Mouse (Mus musculus) erythroblast, embryonic 14.5 days (primary cell): ENCODE measurements around the gene Pa2g4. TPM values are rescaled to one million over a fixed set of nuclear protein-coding genes. Genes with fewer than 3 reads are reported as not detected.
"Not testable (repeated sequence)": the region's sequence is repeated elsewhere in the genome, so short reads cannot be mapped to it uniquely, and the experiment has no call there.

ENCODE experiments used
- H3K27me3 ChIP-seq: 2 replicates; pipeline ENCODE4 v1.6.1; 2012; ENCODE audit warnings: inconsistent platforms; ENCODE audit not compliant: control insufficient read depth
- H3K36me3 ChIP-seq: 2 replicates; pipeline ENCODE4 v1.6.1; 2012; ENCODE audit warnings: mild to moderate bottlenecking, inconsistent platforms; ENCODE audit not compliant: control insufficient read depth
- H3K4me1 ChIP-seq: 2 replicates; pipeline ENCODE4 v1.6.1; 2012; ENCODE audit warnings: inconsistent platforms; ENCODE audit not compliant: control insufficient read depth
- H3K4me3 ChIP-seq: replicated peaks from 2 replicates; pipeline ENCODE3; 2012; ENCODE audit warnings: moderate library complexity, mild to moderate bottlenecking, inconsistent platforms
- H3K9me3 ChIP-seq: 2 replicates; pipeline ENCODE4 v1.6.1; 2012; ENCODE audit warnings: low read length, inconsistent platforms, mixed read lengths; ENCODE audit not compliant: control insufficient read depth
- GATA1 ChIP-seq: IDR thresholded peaks from 2 replicates; pipeline ENCODE4 v1.6.1; 2012; ENCODE audit warnings: low read length, inconsistent platforms, mixed read lengths
- TAL1 ChIP-seq: IDR thresholded peaks from 3 replicates; pipeline ENCODE4 v1.6.1; 2012; ENCODE audit warnings: low read length, inconsistent platforms, mixed read lengths
- polyA plus RNA-seq: library from polyadenylated mRNA; stranded (reverse); fragments of >175 nt; gene quantifications from 2 replicates; pipeline ENCODE4 v1.2.3, GENCODE M21; 2012

Pa2g4 gene
- polyA plus RNA-seq = 39.3 and 42.3 TPM in 2 replicates

- Histone ChIP-seq H3K36me3 (peaks cover 36% of the 10 kb centered on the region), H3K9me3 (no peaks in the 10 kb centered on the region), H3K27me3 (peaks cover 7% of the 10 kb centered on the region), H3K4me3 (peak within 1 kb of the TSS; percentile 87), H3K4me1 (peaks cover 42% of the 10 kb centered on the region)
- TF ChIP-seq TAL1 (no peak), GATA1 (no peak)
Measured at GRCm38 (mm10) chr10:128565788-128566531, at the start of gene Pa2g4. TSS of gene Pa2g4 (minus strand) at chr10:128565987.

GRCm38 (mm10) chr10:128614934-128615333, 49.1 kb upstream of the Pa2g4 start:
- peaks cover 9% of the 10 kb centered on the region for H3K4me1 ChIP-seq

GRCm38 (mm10) chr10:128613820-128614219, 48.0 kb upstream of the Pa2g4 start:
- not testable (repeated sequence) for H3K4me3 ChIP-seq, H3K4me1 ChIP-seq, H3K36me3 ChIP-seq, H3K9me3 ChIP-seq
- peaks cover 16% of the 10 kb centered on the region for H3K27me3 ChIP-seq

More at GRCm38 (mm10) chr10:128614934-128615333, 49.1 kb upstream of the Pa2g4 start:
- Histone ChIP-seq H3K27me3 (peaks cover 16% of the 10 kb centered on the region), H3K9me3 (no peaks in the 10 kb centered on the region), H3K36me3 (no peaks in the 10 kb centered on the region), H3K4me3 (no peak overlapping the region)
- no peak for TF ChIP-seq GATA1
- TF ChIP-seq TAL1 = no peak

GRCm38 (mm10) chr10:128613154-128613440, 47.3 kb upstream of the Pa2g4 start:
- Histone ChIP-seq H3K36me3 (no peaks in the 10 kb centered on the region), H3K27me3 (peaks cover 16% of the 10 kb centered on the region), H3K9me3 (no peaks in the 10 kb centered on the region), H3K4me3 (no peak overlapping the region), H3K4me1 (peaks cover 9% of the 10 kb centered on the region)
- no peak for TF ChIP-seq GATA1
- TF ChIP-seq TAL1 = no peak

DNA sequence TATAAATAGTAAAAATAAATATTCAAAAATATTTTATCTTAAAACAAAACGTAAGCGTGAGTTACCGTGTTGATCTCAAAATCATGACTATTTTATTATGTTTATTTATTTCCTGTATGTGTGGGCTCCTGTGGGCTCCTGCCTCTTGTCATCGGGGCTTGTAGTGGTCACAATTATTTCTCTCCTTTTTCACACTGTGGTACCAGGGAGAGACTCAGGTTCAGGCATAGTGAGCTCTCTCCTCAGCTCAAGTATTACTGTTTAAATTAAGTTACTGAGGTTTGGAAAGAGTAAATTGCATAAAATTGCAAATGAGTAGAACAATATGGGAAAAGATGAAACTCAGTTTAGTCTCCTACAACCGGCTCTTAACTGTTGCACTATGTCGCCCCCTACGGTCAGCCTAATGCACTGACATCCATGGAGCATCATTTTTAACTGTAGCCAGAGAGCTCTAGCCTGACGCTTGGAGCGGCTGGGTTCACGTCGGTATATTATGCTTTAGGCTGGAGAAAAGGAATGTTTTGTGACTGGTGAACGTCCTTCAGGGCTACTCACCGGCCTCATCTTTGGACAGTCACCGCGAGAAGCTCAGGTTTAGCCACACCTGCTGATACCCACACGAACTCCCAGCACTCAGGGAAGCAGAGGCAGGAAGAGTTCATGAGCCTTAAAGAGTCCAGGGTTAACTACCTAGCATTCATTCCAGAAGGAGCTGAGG, 46.8 kb upstream of the Pa2g4 start:
- Histone ChIP-seq H3K36me3 (no peaks in the 10 kb centered on the region), H3K9me3 (no peaks in the 10 kb centered on the region), H3K4me3 (no peak overlapping the region), H3K4me1 (peaks cover 9% of the 10 kb centered on the region), H3K27me3 (peaks cover 16% of the 10 kb centered on the region)
- no peak for TF ChIP-seq GATA1
- no peak for TF ChIP-seq TAL1

- no peaks in the 10 kb centered on the region; the same call in 1 of the 2 replicates for H3K27me3 ChIP-seq
- H3K4me1 ChIP-seq = peaks cover 4% of the 10 kb centered on the region
- no peak overlapping the region for H3K4me3 ChIP-seq
- no peaks in the 10 kb centered on the region for H3K9me3 ChIP-seq
- no peaks in the 10 kb centered on the region for H3K36me3 ChIP-seq
- no peak for TF ChIP-seq TAL1
- TF ChIP-seq GATA1 = no peak
Measured at GRCm38 (mm10) chr10:128606483-128606882, 40.7 kb upstream of the Pa2g4 start.

DNA sequence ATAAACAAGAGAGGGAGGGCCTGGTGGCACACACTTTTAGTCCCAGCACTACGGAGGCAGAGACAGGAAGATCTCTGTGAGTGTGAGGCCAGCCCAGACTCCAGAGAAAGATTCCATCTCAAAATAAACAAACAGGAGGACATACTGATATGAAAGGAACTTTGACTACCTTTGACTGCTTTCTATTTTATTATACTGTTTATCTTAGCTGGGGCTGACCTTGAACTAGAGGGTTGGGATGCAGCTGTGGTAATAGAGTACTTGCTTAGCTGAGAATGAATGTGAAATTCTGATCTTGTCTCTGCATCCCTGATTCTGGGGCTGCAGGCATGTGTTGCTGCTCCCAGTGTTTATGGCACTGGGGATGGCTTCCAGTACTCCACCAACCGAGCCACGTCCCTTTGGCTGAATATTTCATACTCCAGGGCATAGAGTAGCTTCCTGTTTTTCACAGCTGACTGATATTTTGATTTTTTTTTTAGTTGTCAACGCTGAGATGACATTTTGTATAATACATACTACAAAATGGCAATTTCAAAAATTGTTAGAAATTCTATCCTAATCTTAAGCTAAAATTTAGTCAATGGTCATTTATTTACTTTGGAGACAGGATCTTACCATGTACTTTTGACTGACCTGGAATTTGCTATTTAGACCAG, 36.8 kb upstream of the Pa2g4 start:
- Histone ChIP-seq H3K4me3 (no peak overlapping the region), H3K4me1 (peaks cover 4% of the 10 kb centered on the region), H3K27me3 (peaks cover 8% of the 10 kb centered on the region), H3K36me3 (no peaks in the 10 kb centered on the region), H3K9me3 (no peaks in the 10 kb centered on the region)
- TF ChIP-seq GATA1 (no peak), TAL1 (no peak)

DNA sequence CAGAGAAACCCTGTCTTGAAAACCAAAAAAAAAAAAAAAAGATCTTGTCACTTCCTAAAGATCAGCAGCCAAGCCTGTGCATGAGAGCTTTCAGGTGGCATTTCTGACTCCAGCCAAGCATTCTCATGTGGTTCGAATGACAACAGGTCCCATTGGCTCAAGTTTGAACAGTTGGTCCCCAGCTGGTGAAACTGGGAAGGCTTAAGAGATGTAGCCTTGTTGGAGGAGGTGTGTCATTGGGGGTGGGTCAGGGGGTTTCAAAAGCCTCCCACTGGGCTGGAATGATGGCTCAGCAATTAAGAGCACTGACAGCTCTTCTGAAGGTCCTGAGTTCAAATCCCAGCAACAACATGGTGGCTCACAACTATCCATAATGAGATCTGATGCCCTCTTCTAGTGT, 35.7 kb upstream of the Pa2g4 start:
- Histone ChIP-seq H3K4me3 (no peak overlapping the region), H3K9me3 (no peaks in the 10 kb centered on the region), H3K36me3 (no peaks in the 10 kb centered on the region), H3K4me1 (peaks cover 4% of the 10 kb centered on the region), H3K27me3 (peaks cover 8% of the 10 kb centered on the region)
- TF ChIP-seq TAL1 (no peak), GATA1 (no peak)

DNA sequence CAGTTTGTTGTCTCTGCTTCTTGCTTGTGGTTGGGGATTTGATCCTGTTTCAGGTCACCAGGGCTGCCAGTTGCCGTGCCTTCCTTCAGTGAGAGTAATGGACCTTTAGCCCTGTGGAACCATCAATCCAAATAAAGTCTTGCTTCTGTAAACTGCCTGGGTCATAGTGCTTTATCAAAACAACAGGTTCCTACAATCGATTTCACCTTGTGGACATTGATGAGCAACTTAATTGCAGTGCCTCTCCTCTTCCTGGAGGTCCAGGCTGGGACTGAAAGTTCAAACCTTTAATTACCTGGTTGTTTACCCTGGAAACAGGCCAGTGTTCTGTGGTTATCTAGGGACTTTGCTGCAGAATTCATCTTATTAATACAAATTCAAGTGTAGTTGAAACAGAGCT, 32.7 kb upstream of the Pa2g4 start:
- H3K4me1 ChIP-seq = no peaks in the 10 kb centered on the region
- H3K4me3 ChIP-seq = no peak overlapping the region
- peaks cover 25% of the 10 kb centered on the region for H3K27me3 ChIP-seq
- H3K36me3 ChIP-seq = no peaks in the 10 kb centered on the region
- H3K9me3 ChIP-seq = no peaks in the 10 kb centered on the region
- TF ChIP-seq GATA1 (no peak), TAL1 (no peak)
